Mouse (Mus musculus): ENCODE results near the gene Man2a2.
"Not testable (repeated sequence)": the region's sequence is repeated elsewhere in the genome, so short reads cannot be mapped to it uniquely, and the experiment has no call there.

Gene Man2a2

GRCm38 (mm10) chr7:80398654-80399444 is 27.7 kb upstream of the Man2a2 start:
- no peak for DNase-seq

- DNase-seq, result peak; percentile 59
Observed at GRCm38 (mm10) chr7:80397986-80398385, 26.8 kb upstream of the Man2a2 start.

- DNase-seq, result not testable (repeated sequence)
Observed at GRCm38 (mm10) chr7:80396427-80396826, 25.3 kb upstream of the Man2a2 start.

GRCm38 (mm10) chr7:80394600-80394999 is 23.4 kb upstream of the Man2a2 start:
- no peak for DNase-seq

- no peak for DNase-seq
Observed at GRCm38 (mm10) chr7:80392119-80392518, 20.9 kb upstream of the Man2a2 start.

GRCm38 (mm10) chr7:80387633-80388543 is 16.7 kb upstream of the Man2a2 start, which contains the start of gene Fes:
TSS of gene Fes (minus strand) at chr7:80387946.
- DNase-seq, result peak; percentile 82

GRCm38 (mm10) chr7:80387033-80387632 is 16.0 kb upstream of the Man2a2 start:
- DNase-seq, result no peak

- DNase-seq, result peak; percentile 87
Observed at GRCm38 (mm10) chr7:80386235-80386930, 15.2 kb upstream of the Man2a2 start.

- DNase-seq, result no peak
Observed at GRCm38 (mm10) chr7:80382919-80383318, 11.7 kb upstream of the Man2a2 start.

GRCm38 (mm10) chr7:80379531-80379930 is 8.4 kb upstream of the Man2a2 start:
- DNase-seq, result no peak

GRCm38 (mm10) chr7:80377471-80377870 is 6.3 kb upstream of the Man2a2 start:
- no peak for DNase-seq

GRCm38 (mm10) chr7:80376192-80376591 is 5.0 kb upstream of the Man2a2 start:
- DNase-seq, result no peak

GRCm38 (mm10) chr7:80375376-80376039 is 4.3 kb upstream of the Man2a2 start:
- no peak for DNase-seq

- no peak for DNase-seq
Observed at GRCm38 (mm10) chr7:80374733-80375132, 3.6 kb upstream of the Man2a2 start.

GRCm38 (mm10) chr7:80374280-80374679 is 3.1 kb upstream of the Man2a2 start:
- no peak for DNase-seq

GRCm38 (mm10) chr7:80373850-80374249 is 2.7 kb upstream of the Man2a2 start:
- DNase-seq, result no peak

- DNase-seq, result no peak
Observed at GRCm38 (mm10) chr7:80373352-80373751, 2.2 kb upstream of the Man2a2 start.

- no peak for DNase-seq
Observed at GRCm38 (mm10) chr7:80372667-80373066, 1.5 kb upstream of the Man2a2 start.

- DNase-seq, result no peak
Observed at GRCm38 (mm10) chr7:80372166-80372565, 991 bp upstream of the Man2a2 start.

- DNase-seq, result peak; percentile 89
Observed at GRCm38 (mm10) chr7:80370649-80371040, 530 bp downstream of the Man2a2 start.

GRCm38 (mm10) chr7:80369967-80370431 is 1.2 kb downstream of the Man2a2 start:
- no peak for DNase-seq

- DNase-seq, result no peak
Observed at GRCm38 (mm10) chr7:80369461-80369860, 1.7 kb downstream of the Man2a2 start.
